Mouse (Mus musculus) myocyte (in vitro differentiated cells): ENCODE results near the gene Tomt.

Experiments used
- E2F4 ChIP-seq: IDR thresholded peaks from one replicate; pipeline ENCODE4 v1.6.1; 2011; ENCODE audit warnings: mild to moderate bottlenecking, control low read depth, moderate library complexity; ENCODE audit not compliant: insufficient read depth
- MYOG ChIP-seq, 3 experiments: IDR thresholded peaks; one replicate each; pipeline ENCODE4 v1.6.1; 2011; ENCODE audit warnings: control low read depth in 2 of 3, low read depth in 2 of 3, mild to moderate bottlenecking in 2 of 3; ENCODE audit not compliant: insufficient read length in 2 of 3, control insufficient read depth in 1 of 3, insufficient read depth in 1 of 3
- POLR2A ChIP-seq: IDR thresholded peaks from one replicate; pipeline ENCODE4 v1.6.1; 2011; ENCODE audit warnings: low read depth, mild to moderate bottlenecking, control low read depth, moderate library complexity; ENCODE audit not compliant: insufficient read length
- POLR2AphosphoS2 ChIP-seq: IDR thresholded peaks from one replicate; pipeline ENCODE4 v1.6.1; 2011; ENCODE audit warnings: low read depth, control low read depth; ENCODE audit not compliant: insufficient read length
- REST ChIP-seq: IDR thresholded peaks from one replicate; pipeline ENCODE4 v1.6.1; 2011; ENCODE audit warnings: mild to moderate bottlenecking, control low read depth, moderate library complexity; ENCODE audit not compliant: insufficient read depth, insufficient read length
- TCF12 ChIP-seq: IDR thresholded peaks from one replicate; pipeline ENCODE4 v1.6.1; 2011; ENCODE audit warnings: mild to moderate bottlenecking, control low read depth; ENCODE audit not compliant: poor library complexity, insufficient read depth, severe bottlenecking
- TCF3 ChIP-seq: IDR thresholded peaks from one replicate; pipeline ENCODE4 v1.6.1; 2011; ENCODE audit warnings: low read depth, control low read depth; ENCODE audit not compliant: insufficient read length

DNA sequence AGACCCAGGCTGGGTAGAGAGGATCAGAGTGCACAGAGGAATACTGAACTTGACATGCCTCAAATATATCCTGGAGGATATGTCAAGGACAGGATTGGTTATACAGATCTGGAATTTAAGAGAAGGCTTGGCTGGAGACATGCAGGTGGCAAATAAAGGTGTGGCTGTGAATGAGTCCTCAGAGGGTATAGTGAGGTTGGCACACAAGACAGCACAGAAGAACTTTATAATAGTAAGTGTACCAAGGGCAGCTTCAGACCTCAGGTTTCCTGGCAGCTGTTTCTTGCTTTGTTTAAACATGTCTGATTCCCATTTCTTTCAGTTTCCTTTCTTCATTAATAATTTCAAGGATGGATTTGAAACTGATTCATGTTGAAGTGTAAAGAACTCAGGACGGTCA lies 26.4 kb upstream of the Tomt start:
- TF ChIP-seq POLR2A (no peak), TCF3 (no peak), TCF12 (no peak), MYOG (IDR thresholded peaks at IDR 0.05; ENCODE audit: control insufficient read depth in 1 of 3, insufficient read depth in 1 of 3, insufficient read length in 2 of 3, low read depth in 2 of 3) (no peak), POLR2AphosphoS2 (no peak), E2F4 (no peak), REST (no peak)
